Mouse (Mus musculus) lung, embryonic 16.5 days (tissue): ENCODE data around the gene Zc3h12d. TPM values are rescaled to one million over a fixed set of nuclear protein-coding genes. Genes with fewer than 3 reads are reported as not detected.

Source experiments
- ATAC-seq: fragments of 200-750 bp; cut with Nextera tagmentation; 2 replicates; pipeline ENCODE4 v1.8.0; 2017; ENCODE audit warnings: low read depth, mild to moderate bottlenecking, moderate library complexity
- H3K27ac ChIP-seq: fragments of 300-500 bp; sonication (generic); 2 replicates; pipeline ENCODE4 v1.5.1; 2014; ENCODE audit warnings: mild to moderate bottlenecking, control low read depth, low read length
- H3K27me3 ChIP-seq: fragments of 300-500 bp; sonication (generic); 2 replicates; pipeline ENCODE4 v1.6.1; 2014; ENCODE audit warnings: low read depth, low read length, mixed read lengths; ENCODE audit not compliant: control insufficient read depth, insufficient read depth
- H3K36me3 ChIP-seq: fragments of 300-500 bp; sonication (generic); 2 replicates; pipeline ENCODE4 v1.6.1; 2014; ENCODE audit warnings: low read length; ENCODE audit not compliant: control insufficient read depth, insufficient read depth
- H3K4me1 ChIP-seq: fragments of 300-500 bp; sonication (generic); replicated peaks from 2 replicates; pipeline ENCODE4 v1.6.1; 2014; ENCODE audit warnings: low read length, mixed read lengths; ENCODE audit not compliant: control insufficient read depth, insufficient read depth
- H3K4me2 ChIP-seq: fragments of 300-500 bp; sonication (generic); 2 replicates; pipeline ENCODE4 v1.6.1; 2014; ENCODE audit warnings: low read depth, low read length, control low read depth
- H3K4me3 ChIP-seq: fragments of 300-500 bp; sonication (generic); 2 replicates; pipeline ENCODE4 v1.5.1; 2014; ENCODE audit warnings: mild to moderate bottlenecking, low read length, control low read depth
- H3K9ac ChIP-seq: fragments of 300-500 bp; sonication (generic); 2 replicates; pipeline ENCODE4 v1.6.1; 2014; ENCODE audit warnings: low read length, control low read depth
- H3K9me3 ChIP-seq: fragments of 300-500 bp; sonication (generic); 2 replicates; pipeline ENCODE4 v1.6.1; 2016; ENCODE audit warnings: low read length; ENCODE audit not compliant: control insufficient read depth
- WGBS: fragments of 180-500 bp; shearing (Covaris S2); extraction: QIAGEN DNeasy Blood & Tissue Kit; methylation state at CpG from one replicate; pipeline ENCODE4 v1.1.7; 2014; 5-methylcytosine and 5-hydroxymethylcytosine counted together
- polyA plus RNA-seq: library from polyadenylated mRNA; unstranded; fragments of >200 nt; fragmentation: Nextera tagmentation; extraction: Ambion mirVana; gene quantifications from 2 replicates; pipeline ENCODE4 v1.2.1, GENCODE M21; 2015

Gene Zc3h12d
- polyA plus RNA-seq, 1 experiment from 2014 or later = 0.06 TPM

GRCm38 (mm10) chr10:7844161-7844560, 11.9 kb downstream of the Zc3h12d start:
- 64% methylated on average over 4 of the region's 4 CpGs for WGBS
- Histone ChIP-seq H3K4me1 (peaks cover 13% of the 10 kb centered on the region), H3K36me3 (no peaks in the 10 kb centered on the region), H3K27me3 (no peaks in the 10 kb centered on the region), H3K4me3 (no peak overlapping the region), H3K4me2 (no peak overlapping the region), H3K9me3 (no peaks in the 10 kb centered on the region), H3K9ac (no peak overlapping the region), H3K27ac (no peak overlapping the region)
- ATAC-seq = no peak

- no peaks in the 10 kb centered on the region for H3K36me3 ChIP-seq
- no peak overlapping the region for H3K9ac ChIP-seq
- H3K4me1 ChIP-seq = peaks cover 10% of the 10 kb centered on the region
- no peak overlapping the region for H3K27ac ChIP-seq
- no peaks in the 10 kb centered on the region for H3K27me3 ChIP-seq
- WGBS = 59% methylated on average over 8 of the region's 8 CpGs
- no peak overlapping the region for H3K4me3 ChIP-seq
- no peak for ATAC-seq
- no peak overlapping the region for H3K4me2 ChIP-seq
- H3K9me3 ChIP-seq = no peaks in the 10 kb centered on the region
These were observed 12.9 kb downstream of the Zc3h12d start for GRCm38 (mm10) chr10:7845136-7845535.

GRCm38 (mm10) chr10:7845991-7846390, 13.7 kb downstream of the Zc3h12d start:
- WGBS = 86% methylated on average over 4 of the region's 4 CpGs
- Histone ChIP-seq H3K4me2 (no peak overlapping the region), H3K27me3 (no peaks in the 10 kb centered on the region), H3K9ac (no peak overlapping the region), H3K36me3 (no peaks in the 10 kb centered on the region), H3K27ac (no peak overlapping the region), H3K4me1 (peaks cover 10% of the 10 kb centered on the region), H3K4me3 (no peak overlapping the region), H3K9me3 (no peaks in the 10 kb centered on the region)
- no peak for ATAC-seq

- ATAC-seq = no peak
- Histone ChIP-seq H3K4me2 (no peak overlapping the region), H3K9ac (no peak overlapping the region), H3K9me3 (no peaks in the 10 kb centered on the region), H3K27me3 (no peaks in the 10 kb centered on the region), H3K27ac (no peak overlapping the region), H3K4me1 (peaks cover under 1% of the 10 kb centered on the region; the same call in 1 of the 2 replicates), H3K36me3 (no peaks in the 10 kb centered on the region), H3K4me3 (no peak overlapping the region)
- WGBS = 82% methylated on average over 2 of the region's 2 CpGs
These were observed 14.9 kb downstream of the Zc3h12d start for GRCm38 (mm10) chr10:7847166-7847605.

- no peak overlapping the region for H3K27ac ChIP-seq
- H3K4me3 ChIP-seq = no peak overlapping the region
- WGBS = 60% methylated on average over 3 of the region's 3 CpGs
- no peaks in the 10 kb centered on the region for H3K36me3 ChIP-seq
- no peaks in the 10 kb centered on the region for H3K4me1 ChIP-seq
- no peak overlapping the region for H3K9ac ChIP-seq
- H3K4me2 ChIP-seq = no peak overlapping the region
- H3K9me3 ChIP-seq = no peaks in the 10 kb centered on the region
- H3K27me3 ChIP-seq = no peaks in the 10 kb centered on the region
- no peak for ATAC-seq
These were observed 19.6 kb downstream of the Zc3h12d start for GRCm38 (mm10) chr10:7851891-7852290.

- H3K4me3 ChIP-seq = no peak overlapping the region
- no peak overlapping the region for H3K9ac ChIP-seq
- H3K36me3 ChIP-seq = no peaks in the 10 kb centered on the region
- no peak overlapping the region for H3K4me2 ChIP-seq
- H3K9me3 ChIP-seq = no peaks in the 10 kb centered on the region
- no peak overlapping the region for H3K27ac ChIP-seq
- no peaks in the 10 kb centered on the region for H3K4me1 ChIP-seq
- 81% methylated on average over 7 of the region's 7 CpGs for WGBS
- no peak for ATAC-seq
- H3K27me3 ChIP-seq = no peaks in the 10 kb centered on the region
These were observed 28.2 kb downstream of the Zc3h12d start for GRCm38 (mm10) chr10:7860494-7860893.

- no peaks in the 10 kb centered on the region for H3K9me3 ChIP-seq
- no peak overlapping the region for H3K4me3 ChIP-seq
- H3K27ac ChIP-seq = no peak overlapping the region
- H3K9ac ChIP-seq = no peak overlapping the region
- peak; percentile 17; the same call in 1 of the 2 replicates for ATAC-seq
- WGBS = 66% methylated on average over 14 of the region's 14 CpGs
- no peaks in the 10 kb centered on the region for H3K36me3 ChIP-seq
- no peak overlapping the region for H3K4me2 ChIP-seq
- H3K27me3 ChIP-seq = no peaks in the 10 kb centered on the region; the same call in 1 of the 2 replicates
- no peaks in the 10 kb centered on the region for H3K4me1 ChIP-seq
These were observed 29.1 kb downstream of the Zc3h12d start for GRCm38 (mm10) chr10:7861259-7861936.

GRCm38 (mm10) chr10:7861937-7862657, 29.8 kb downstream of the Zc3h12d start:
- H3K4me3 ChIP-seq = no peak overlapping the region
- WGBS = 82% methylated on average over 25 of the region's 25 CpGs
- H3K4me2 ChIP-seq = no peak overlapping the region
- H3K36me3 ChIP-seq = no peaks in the 10 kb centered on the region
- peaks cover 5% of the 10 kb centered on the region; the same call in 1 of the 2 replicates for H3K27me3 ChIP-seq
- no peaks in the 10 kb centered on the region for H3K9me3 ChIP-seq
- H3K4me1 ChIP-seq = peaks cover under 1% of the 10 kb centered on the region; the same call in 1 of the 2 replicates
- no peak overlapping the region for H3K27ac ChIP-seq
- H3K9ac ChIP-seq = no peak overlapping the region
- no peak for ATAC-seq

GRCm38 (mm10) chr10:7863411-7863810, 31.1 kb downstream of the Zc3h12d start:
- H3K27ac ChIP-seq = no peak overlapping the region
- no peak for ATAC-seq
- 90% methylated on average over 6 of the region's 6 CpGs for WGBS
- H3K9me3 ChIP-seq = no peaks in the 10 kb centered on the region
- peaks cover 17% of the 10 kb centered on the region for H3K27me3 ChIP-seq
- H3K4me3 ChIP-seq = no peak overlapping the region
- no peak overlapping the region for H3K9ac ChIP-seq
- no peak overlapping the region for H3K4me2 ChIP-seq
- H3K36me3 ChIP-seq = no peaks in the 10 kb centered on the region
- peaks cover 4% of the 10 kb centered on the region; the same call in 1 of the 2 replicates for H3K4me1 ChIP-seq
